Mouse (Mus musculus): ENCODE measurements at regions not wholly inside any gene's neighbourhood (a gene's known extent, or its start where the extent isn't known, plus 50 kb on each side); places are given as distances from the start of the nearest gene placed in this dataset.
"Not testable (repeated sequence)": the region's sequence is repeated elsewhere in the genome, so short reads cannot be mapped to it uniquely, and the experiment has no call there.

DNA sequence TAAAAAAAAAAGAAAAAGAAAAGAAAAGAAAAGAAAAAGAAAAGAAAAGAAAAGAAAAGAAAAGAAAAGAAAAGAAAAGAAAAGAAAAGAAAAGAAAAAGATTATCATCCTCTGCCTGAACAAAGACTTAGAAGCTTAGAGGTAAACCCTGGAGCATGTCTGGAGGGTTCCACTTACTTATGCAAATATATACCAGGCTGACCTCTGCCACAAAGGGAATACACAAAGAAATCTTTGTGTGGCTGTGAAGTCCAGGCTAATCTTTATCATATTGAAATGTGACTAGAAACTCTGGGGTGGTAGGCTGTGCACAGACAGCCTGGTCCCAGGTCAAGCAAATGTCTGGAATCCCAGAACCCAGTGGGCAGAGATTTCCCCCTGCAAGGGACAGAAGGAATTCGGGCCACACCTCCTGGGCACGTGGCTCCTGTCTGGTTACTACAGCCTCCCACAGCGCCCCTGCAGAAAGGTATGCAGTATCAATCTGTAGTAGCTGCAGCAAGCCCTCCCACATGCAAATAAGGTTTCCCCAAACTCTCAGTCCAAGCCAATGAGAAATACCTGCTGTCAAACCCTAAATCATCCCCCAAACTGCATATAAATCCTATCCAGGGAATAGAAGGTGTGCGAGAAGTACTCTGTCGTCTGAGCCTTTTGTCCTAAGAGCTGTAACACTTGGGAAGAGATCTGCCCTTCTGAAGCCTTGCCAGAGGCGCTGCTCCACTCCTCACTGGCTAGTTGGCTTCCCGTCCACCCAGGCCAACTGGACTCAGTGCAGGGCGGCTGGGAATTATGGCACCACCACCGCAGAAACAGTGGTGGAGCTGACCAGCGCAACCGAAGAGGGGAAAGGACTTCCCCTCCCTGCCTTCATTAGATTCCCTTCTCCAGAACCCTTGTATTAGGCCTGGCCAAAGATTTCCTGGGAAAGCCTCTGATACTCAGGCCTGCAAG is 688.4 kb upstream of the Cdh8 start:
- ATAC-seq (ENCODE audit: insufficient number of reproducible peaks, insufficient read depth, low FRiP score, low read depth): no peak
- Histone ChIP-seq H3K4me3 (ENCODE audit: control insufficient read depth in 1 of 2, insufficient read depth in 1 of 2, low read depth in 1 of 2, low read length in 2 of 2) (no peak overlapping the region), H3K27ac (replicated peaks in 1 of 2; ENCODE audit: control insufficient read depth in 1 of 2, insufficient read depth in 1 of 2, low read depth in 2 of 2, low read length in 2 of 2) (no peak overlapping the region), H3K4me1 (ENCODE audit: control insufficient read depth in 2 of 2, insufficient read depth in 2 of 2, low read length in 2 of 2) (no peaks in the 10 kb centered on the region), H3K4me2 (ENCODE audit: low read length) (no peak overlapping the region), H3K36me3 (ENCODE audit: control insufficient read depth, insufficient read depth, low read length) (no peaks in the 10 kb centered on the region), H3K27me3 (ENCODE audit: control insufficient read depth, insufficient read depth, low read length) (no peaks in the 10 kb centered on the region), H3K9ac (ENCODE audit: low read length) (no peak overlapping the region), H3K9me3 (ENCODE audit: control insufficient read depth, low read length) (no peaks in the 10 kb centered on the region)
- WGBS: 55% methylated on average over 11 of the region's 11 CpGs

DNA sequence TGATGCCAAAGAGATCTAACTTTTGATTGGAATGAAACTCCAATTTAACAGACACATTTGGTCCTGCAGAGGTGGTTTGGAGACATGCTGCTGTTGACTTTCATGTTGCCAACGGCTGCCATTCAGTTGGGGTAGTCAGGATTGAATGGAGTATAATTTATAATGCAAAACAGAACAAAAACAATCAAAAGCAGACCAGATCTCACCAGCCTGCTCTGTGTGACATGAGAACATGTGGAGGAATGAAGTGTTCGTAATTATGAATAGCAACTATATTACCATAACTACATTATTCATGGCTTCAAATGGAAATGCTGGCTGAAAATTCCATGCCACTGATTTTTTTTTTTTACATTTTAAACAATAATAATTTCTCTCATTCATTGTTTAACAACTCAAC is 685.7 kb upstream of the Cdh8 start:
- Histone ChIP-seq H3K36me3 (ENCODE audit: control insufficient read depth, insufficient read depth, low read length) (no peaks in the 10 kb centered on the region), H3K9me3 (ENCODE audit: control insufficient read depth, low read length) (no peaks in the 10 kb centered on the region), H3K4me3 (ENCODE audit: control insufficient read depth in 1 of 2, insufficient read depth in 1 of 2, low read depth in 1 of 2, low read length in 2 of 2) (no peak overlapping the region), H3K4me1 (ENCODE audit: control insufficient read depth in 2 of 2, insufficient read depth in 2 of 2, low read length in 2 of 2) (no peaks in the 10 kb centered on the region), H3K9ac (ENCODE audit: low read length) (no peak overlapping the region), H3K27me3 (ENCODE audit: control insufficient read depth, insufficient read depth, low read length) (no peaks in the 10 kb centered on the region), H3K27ac (replicated peaks in 1 of 2; ENCODE audit: control insufficient read depth in 1 of 2, insufficient read depth in 1 of 2, low read depth in 2 of 2, low read length in 2 of 2) (no peak overlapping the region), H3K4me2 (ENCODE audit: low read length) (no peak overlapping the region)
- ATAC-seq (ENCODE audit: insufficient number of reproducible peaks, insufficient read depth, low FRiP score, low read depth): no peak
- WGBS: 69% methylated on average over 2 of the region's 2 CpGs

DNA sequence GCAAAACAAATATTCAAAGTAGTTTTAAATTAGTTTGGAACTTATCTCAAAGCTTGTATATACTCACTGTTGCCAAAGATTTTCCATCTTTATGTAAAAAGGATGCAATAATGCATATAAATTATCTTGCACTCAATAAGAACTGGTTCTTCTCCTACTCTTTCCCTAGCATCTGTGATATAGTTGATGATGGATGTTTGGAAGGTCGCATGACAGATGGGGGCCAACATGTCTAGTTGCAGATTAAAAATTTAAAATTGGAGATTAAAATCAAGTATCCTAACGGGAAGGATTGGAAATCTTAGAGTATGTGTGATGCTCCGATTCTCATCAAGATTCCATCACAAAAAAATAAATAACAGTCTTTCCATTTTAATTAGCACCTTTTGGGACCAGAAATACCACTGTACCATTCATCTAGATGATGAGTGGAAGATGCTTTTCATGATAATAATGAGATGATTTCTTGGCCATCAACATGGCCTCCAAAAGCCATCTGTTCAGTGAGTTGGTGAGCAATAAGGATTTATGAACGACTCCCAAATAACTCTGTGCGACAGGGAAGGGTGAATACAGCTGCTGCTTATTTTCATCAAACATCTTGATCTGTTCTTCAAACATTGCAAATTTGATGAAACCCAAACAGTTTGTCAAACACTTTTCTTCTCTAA is 655.9 kb upstream of the Cdh8 start:
- Histone ChIP-seq H3K36me3 (ENCODE audit: control insufficient read depth, insufficient read depth, low read length) (no peaks in the 10 kb centered on the region), H3K4me3 (ENCODE audit: control insufficient read depth in 1 of 2, insufficient read depth in 1 of 2, low read depth in 1 of 2, low read length in 2 of 2) (no peak overlapping the region), H3K4me2 (ENCODE audit: low read length) (no peak overlapping the region), H3K4me1 (ENCODE audit: control insufficient read depth in 2 of 2, insufficient read depth in 2 of 2, low read length in 2 of 2) (no peaks in the 10 kb centered on the region), H3K9ac (ENCODE audit: low read length) (no peak overlapping the region), H3K9me3 (ENCODE audit: control insufficient read depth, low read length) (no peaks in the 10 kb centered on the region), H3K27me3 (ENCODE audit: control insufficient read depth, insufficient read depth, low read length) (no peaks in the 10 kb centered on the region), H3K27ac (replicated peaks in 1 of 2; ENCODE audit: control insufficient read depth in 1 of 2, insufficient read depth in 1 of 2, low read depth in 2 of 2, low read length in 2 of 2) (no peak overlapping the region)
- no peak for ATAC-seq (ENCODE audit: insufficient number of reproducible peaks, insufficient read depth, low FRiP score, low read depth)
- 77% methylated on average over 5 of the region's 5 CpGs for WGBS

DNA sequence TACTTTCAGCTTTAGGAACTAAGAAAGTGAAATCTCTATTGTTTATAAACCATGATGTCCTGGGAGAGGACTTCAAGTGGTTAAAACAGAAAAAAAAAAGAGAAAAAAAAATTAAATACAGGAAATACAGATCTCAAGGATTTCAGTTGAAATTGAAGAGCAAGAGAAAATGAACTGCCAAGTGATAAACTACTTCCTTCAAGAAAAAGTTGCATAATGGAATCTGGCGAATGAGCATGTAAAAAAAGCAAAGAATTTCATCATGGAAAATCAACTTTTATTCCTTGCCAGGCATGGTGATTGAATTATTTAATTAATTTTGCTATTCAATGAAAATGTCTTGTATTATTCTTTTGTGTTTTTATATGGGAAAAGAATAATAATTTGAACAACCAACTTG is 653.5 kb upstream of the Cdh8 start:
- Histone ChIP-seq H3K27ac (replicated peaks in 1 of 2; ENCODE audit: control insufficient read depth in 1 of 2, insufficient read depth in 1 of 2, low read depth in 2 of 2, low read length in 2 of 2) (no peak overlapping the region), H3K4me2 (ENCODE audit: low read length) (no peak overlapping the region), H3K36me3 (ENCODE audit: control insufficient read depth, insufficient read depth, low read length) (no peaks in the 10 kb centered on the region), H3K27me3 (ENCODE audit: control insufficient read depth, insufficient read depth, low read length) (no peaks in the 10 kb centered on the region), H3K9ac (ENCODE audit: low read length) (no peak overlapping the region), H3K4me1 (ENCODE audit: control insufficient read depth in 2 of 2, insufficient read depth in 2 of 2, low read length in 2 of 2) (no peaks in the 10 kb centered on the region), H3K9me3 (ENCODE audit: control insufficient read depth, low read length) (no peaks in the 10 kb centered on the region), H3K4me3 (ENCODE audit: control insufficient read depth in 1 of 2, insufficient read depth in 1 of 2, low read depth in 1 of 2, low read length in 2 of 2) (no peak overlapping the region)
- 79% methylated on average over 1 of the region's 1 CpGs for WGBS
- no peak for ATAC-seq (ENCODE audit: insufficient number of reproducible peaks, insufficient read depth, low FRiP score, low read depth)

DNA sequence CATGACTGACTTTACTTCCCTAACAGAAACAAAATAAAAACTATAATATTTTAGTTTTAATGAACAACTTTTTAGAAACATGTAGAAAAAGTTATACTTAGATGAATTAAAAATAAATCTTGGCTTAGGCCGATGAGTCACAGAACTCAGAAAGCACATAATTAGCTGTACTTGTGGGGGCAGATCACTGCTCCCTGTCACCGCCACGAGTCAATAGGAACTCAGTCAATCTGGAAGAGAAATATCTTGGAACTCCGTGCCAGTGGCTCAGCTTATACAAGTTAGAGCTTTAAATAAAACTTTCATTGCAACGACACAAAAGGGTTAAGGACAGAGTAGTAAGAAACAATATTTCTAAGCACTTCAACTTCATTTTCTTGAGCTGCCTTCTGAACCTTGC is 622.7 kb upstream of the Cdh8 start:
- Histone ChIP-seq H3K4me2 (ENCODE audit: low read length) (no peak overlapping the region), H3K9me3 (ENCODE audit: control insufficient read depth, low read length) (no peaks in the 10 kb centered on the region), H3K4me1 (ENCODE audit: control insufficient read depth in 2 of 2, insufficient read depth in 2 of 2, low read length in 2 of 2) (no peaks in the 10 kb centered on the region), H3K27ac (replicated peaks in 1 of 2; ENCODE audit: control insufficient read depth in 1 of 2, insufficient read depth in 1 of 2, low read depth in 2 of 2, low read length in 2 of 2) (no peak overlapping the region), H3K9ac (ENCODE audit: low read length) (no peak overlapping the region), H3K27me3 (ENCODE audit: control insufficient read depth, insufficient read depth, low read length) (no peaks in the 10 kb centered on the region), H3K36me3 (ENCODE audit: control insufficient read depth, insufficient read depth, low read length) (no peaks in the 10 kb centered on the region), H3K4me3 (ENCODE audit: control insufficient read depth in 1 of 2, insufficient read depth in 1 of 2, low read depth in 1 of 2, low read length in 2 of 2) (no peak overlapping the region)
- WGBS: 41% methylated on average over 5 of the region's 5 CpGs
- no peak for ATAC-seq (ENCODE audit: insufficient number of reproducible peaks, insufficient read depth, low FRiP score, low read depth)

DNA sequence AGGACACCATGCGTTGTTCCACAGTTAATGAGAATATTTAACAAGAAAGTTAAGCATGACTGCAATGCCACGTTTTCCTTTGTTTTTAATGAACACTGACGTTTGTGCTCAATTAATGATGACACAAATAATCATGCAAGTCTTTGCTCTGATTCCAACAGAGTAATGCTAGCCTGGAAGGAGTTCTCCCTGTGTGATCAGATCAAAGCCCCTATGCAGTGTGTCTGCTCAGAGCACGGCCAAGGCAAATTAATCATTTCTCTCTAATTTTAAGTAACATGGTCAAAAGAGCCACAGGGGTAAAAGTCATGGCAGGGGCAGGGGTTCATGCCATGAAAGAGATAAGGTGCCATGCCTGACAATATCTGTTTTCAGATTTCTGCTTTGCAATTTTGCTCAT is 618.2 kb upstream of the Cdh8 start:
- H3K4me2 ChIP-seq (ENCODE audit: low read length): no peak overlapping the region
- H3K4me3 ChIP-seq (ENCODE audit: control insufficient read depth in 1 of 2, insufficient read depth in 1 of 2, low read depth in 1 of 2, low read length in 2 of 2): no peak overlapping the region
- H3K4me1 ChIP-seq (ENCODE audit: control insufficient read depth in 2 of 2, insufficient read depth in 2 of 2, low read length in 2 of 2): no peaks in the 10 kb centered on the region
- no peaks in the 10 kb centered on the region for H3K27me3 ChIP-seq (ENCODE audit: control insufficient read depth, insufficient read depth, low read length)
- no peaks in the 10 kb centered on the region for H3K9me3 ChIP-seq (ENCODE audit: control insufficient read depth, low read length)
- H3K36me3 ChIP-seq (ENCODE audit: control insufficient read depth, insufficient read depth, low read length): no peaks in the 10 kb centered on the region
- no peak overlapping the region for H3K9ac ChIP-seq (ENCODE audit: low read length)
- 77% methylated on average over 4 of the region's 4 CpGs for WGBS
- no peak overlapping the region for H3K27ac ChIP-seq (replicated peaks in 1 of 2; ENCODE audit: control insufficient read depth in 1 of 2, insufficient read depth in 1 of 2, low read depth in 2 of 2, low read length in 2 of 2)
- ATAC-seq (ENCODE audit: insufficient number of reproducible peaks, insufficient read depth, low FRiP score, low read depth): no peak

DNA sequence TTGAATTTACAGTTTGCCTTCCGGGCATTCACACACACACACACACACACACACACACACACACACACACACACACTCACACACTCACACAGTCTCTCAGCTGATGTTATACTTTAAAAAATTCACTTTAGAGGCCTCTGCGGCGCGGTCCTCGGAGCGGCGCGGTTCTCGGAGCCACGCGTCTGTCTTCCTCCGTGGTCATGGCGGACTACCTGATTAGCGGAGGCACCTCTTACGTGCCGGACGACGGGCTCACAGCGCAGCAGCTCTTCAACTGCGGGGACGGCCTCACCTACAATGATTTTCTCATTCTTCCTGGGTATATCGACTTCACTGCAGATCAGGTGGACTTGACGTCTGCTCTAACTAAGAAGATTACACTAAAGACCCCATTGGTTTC is 614.1 kb upstream of the Cdh8 start:
- WGBS: 93% methylated on average over 21 of the region's 23 CpGs

More for the DNA sequence above, 614.1 kb upstream of the Cdh8 start:
- H3K27ac ChIP-seq (replicated peaks in 1 of 2; ENCODE audit: control insufficient read depth in 1 of 2, insufficient read depth in 1 of 2, low read depth in 2 of 2, low read length in 2 of 2); H3K9ac ChIP-seq (ENCODE audit: low read length); H3K4me3 ChIP-seq (ENCODE audit: control insufficient read depth in 1 of 2, insufficient read depth in 1 of 2, low read depth in 1 of 2, low read length in 2 of 2); ATAC-seq (ENCODE audit: insufficient number of reproducible peaks, insufficient read depth, low FRiP score, low read depth); H3K36me3 ChIP-seq (ENCODE audit: control insufficient read depth, insufficient read depth, low read length); H3K27me3 ChIP-seq (ENCODE audit: control insufficient read depth, insufficient read depth, low read length); H3K4me2 ChIP-seq (ENCODE audit: low read length); H3K9me3 ChIP-seq (ENCODE audit: control insufficient read depth, low read length); H3K4me1 ChIP-seq (ENCODE audit: control insufficient read depth in 2 of 2, insufficient read depth in 2 of 2, low read length in 2 of 2): not testable (repeated sequence)

Data from heart, embryonic 14.5 days (tissue).